ENCODE assay signal across 8 mouse cellular contexts in genomic region chr4:81251934-81252333, GRCm38 (mm10).
DNase-seq lines count a peak whose midpoint lies in the region; ATAC-seq and TF ChIP-seq lines count a peak whose summit lies in the region.

No protein-coding gene starts in this region.

- H3K36me3 ChIP-seq in forebrain, embryonic 15.5 days: no peaks in the 10 kb centered on the region
- no peaks in the 10 kb centered on the region for H3K36me3 ChIP-seq in liver, postnatal 0 days (replicated peaks; ENCODE audit: insufficient read depth, low read length)

- no peaks in the 10 kb centered on the region for H3K9me3 ChIP-seq in forebrain, embryonic 15.5 days
- no peaks in the 10 kb centered on the region for H3K9me3 ChIP-seq in liver, postnatal 0 days (ENCODE audit: low read length)

- H3K27ac ChIP-seq in forebrain, embryonic 15.5 days (replicated peaks): no peak overlapping the region
- H3K27ac ChIP-seq in liver, postnatal 0 days (ENCODE audit: low read depth): no peak overlapping the region

- no peak overlapping the region for H3K4me2 ChIP-seq in forebrain, embryonic 15.5 days (replicated peaks)
- H3K4me2 ChIP-seq in liver, postnatal 0 days (ENCODE audit: low read depth, low read length): no peak overlapping the region

- peak; percentile 72 for TF ChIP-seq CTCF in liver, postnatal 0 days (IDR thresholded peaks at IDR 0.05; ENCODE audit: low read depth)

- no peaks in the 10 kb centered on the region for H3K27me3 ChIP-seq in forebrain, embryonic 15.5 days
- H3K27me3 ChIP-seq in liver, postnatal 0 days (ENCODE audit: insufficient read depth, low read length): no peaks in the 10 kb centered on the region

- no peak for TF ChIP-seq EP300 in liver, postnatal 0 days (IDR thresholded peaks at IDR 0.05; ENCODE audit: low read depth)

- H3K4me3 ChIP-seq in forebrain, embryonic 15.5 days: no peak overlapping the region
- no peak overlapping the region for H3K4me3 ChIP-seq in liver, postnatal 0 days (ENCODE audit: low read depth, low read length)

- 6% methylated on average over 5 of the region's 5 CpGs for WGBS in forebrain, embryonic 15.5 days
- WGBS in liver, postnatal 0 days (ENCODE audit: insufficient replicate concordance): 17% methylated on average over 5 of the region's 5 CpGs

- peaks cover 8% of the 10 kb centered on the region; the same call in 1 of the 2 replicates for H3K4me1 ChIP-seq in forebrain, embryonic 15.5 days
- no peaks in the 10 kb centered on the region for H3K4me1 ChIP-seq in liver, postnatal 0 days (ENCODE audit: insufficient read depth)

- no peak overlapping the region for H3K9ac ChIP-seq in forebrain, embryonic 15.5 days (replicated peaks)
- no peak overlapping the region for H3K9ac ChIP-seq in liver, postnatal 0 days (replicated peaks)

- peak; percentile 3 for DNase-seq in thymus, postnatal 0 days (ENCODE audit: low spot score)
- no peak for DNase-seq in thymus, adult 18-20 months
- peak; percentile 16 for DNase-seq in c-Kit-positive CD71-negative TER-119-negative erythroid progenitor cells, embryonic 14.5 days (ENCODE audit: low read depth)
- peak; percentile 73 for DNase-seq in kidney, postnatal 10 days
- DNase-seq in liver, postnatal 0 days: peak; percentile 32
- DNase-seq in retina, postnatal 7 days (ENCODE audit: low read depth, low spot score): peak; percentile 27
- no peak for DNase-seq in spleen, postnatal 10 days (ENCODE audit: low spot score in 2 of 2)

- peak; percentile 76 for ATAC-seq in forebrain, embryonic 15.5 days (replicated peaks)
- ATAC-seq in liver, postnatal 0 days: no peak

Comparison
In these comparisons a context has a peak if more than half of its experiments do, and no peak if none do; other contexts are left out.
1. DNase-seq: peak in thymus, postnatal 0 days (single experiment), c-Kit-positive CD71-negative TER-119-negative erythroid progenitor cells, embryonic 14.5 days (single experiment), kidney, postnatal 10 days (single experiment), liver, postnatal 0 days (single experiment) and retina, postnatal 7 days (single experiment); none in thymus, adult 18-20 months (0 of 2) and spleen, postnatal 10 days (0 of 2).